ENCODE assay signal across 9 mouse cellular contexts in genomic region chr10:128283604-128284579, GRCm38 (mm10). TPM values are rescaled to one million over a fixed set of nuclear protein-coding genes. Genes with fewer than 3 reads are reported as not detected.
DNase-seq lines count a peak whose midpoint lies in the region; ATAC-seq lines count a peak whose summit lies in the region.
"Had no signal": no experiment of that assay in that cellular context is flagged by ENCODE, and none has a peak within 500 bp of the region (broad histone marks: within the 10 kb centered on the region; RNA-seq: fewer than 3 reads in every experiment).

No protein-coding gene starts in this region.

- ATAC-seq in embryonic facial prominence, embryonic 14.5 days (ENCODE audit: low read depth) = peak; percentile 37; the same call in 1 of the 2 replicates
- ATAC-seq in midbrain, embryonic 13.5 days = peak; percentile 70

- no peak overlapping the region for H3K4me3 ChIP-seq in embryonic facial prominence, embryonic 14.5 days (ENCODE audit: low read depth, low read length)
- H3K4me3 ChIP-seq in midbrain, embryonic 13.5 days (replicated peaks) = no peak overlapping the region
- H3K4me3 ChIP-seq: erythroblast, embryonic 14.5 days had no signal

- H3K9me3 ChIP-seq in embryonic facial prominence, embryonic 14.5 days (ENCODE audit: control insufficient read depth, low read length) = no peaks in the 10 kb centered on the region
- no peaks in the 10 kb centered on the region for H3K9me3 ChIP-seq in midbrain, embryonic 13.5 days

- peak; percentile 61 to 66 for DNase-seq in left cerebral cortex, adult 18-20 months (ENCODE audit: low spot score in 2 of 2)
- DNase-seq in left cerebral cortex, adult 11 months (ENCODE audit: low spot score) = no peak
- peak; percentile 98 for DNase-seq in brain, adult 2 months (ENCODE audit: low read depth, low spot score)
- peak; percentile 73 for DNase-seq in embryonic facial prominence, embryonic 14.5 days (ENCODE audit: low spot score)
- DNase-seq in heart, postnatal 36 days = peak; percentile 70 to 78
- DNase-seq in left cerebral cortex, postnatal 36 days (ENCODE audit: low spot score in 2 of 2) = peak; percentile 43 to 49
- peak; percentile 29 to 62 for DNase-seq in spleen, postnatal 14 days (ENCODE audit: low spot score in 2 of 2)

- H3K9ac ChIP-seq in embryonic facial prominence, embryonic 14.5 days (ENCODE audit: low read depth, low read length) = no peak overlapping the region
- H3K9ac ChIP-seq in midbrain, embryonic 13.5 days (replicated peaks) = no peak overlapping the region; the same call in 1 of the 2 replicates

- no peaks in the 10 kb centered on the region for H3K27me3 ChIP-seq in embryonic facial prominence, embryonic 14.5 days (replicated peaks; ENCODE audit: control insufficient read depth, insufficient read depth, low read length)
- no peaks in the 10 kb centered on the region for H3K27me3 ChIP-seq in midbrain, embryonic 13.5 days

- no peak overlapping the region for H3K27ac ChIP-seq in embryonic facial prominence, embryonic 14.5 days (replicated peaks; ENCODE audit: low read depth, low read length)
- no peak overlapping the region for H3K27ac ChIP-seq in midbrain, embryonic 13.5 days

- H3K36me3 ChIP-seq in embryonic facial prominence, embryonic 14.5 days (ENCODE audit: control insufficient read depth, insufficient read depth, low read length) = peaks cover 63% of the 10 kb centered on the region
- peaks cover 73% of the 10 kb centered on the region for H3K36me3 ChIP-seq in midbrain, embryonic 13.5 days

- intact Hi-C loops in heart, postnatal 36 days (cut with DNase I) = loop anchor here (1.0 kb wide), 1 partner anchor 72 kb away; no protein-coding TSS in a partner anchor
- intact Hi-C loops in left cerebral cortex, postnatal 36 days (cut with DNase I) = loop anchor here (2.0 kb wide), 1 partner anchor 71 kb away; no protein-coding TSS in a partner anchor

- 62% methylated on average over 31 of the region's 31 CpGs for WGBS in embryonic facial prominence, embryonic 14.5 days
- 63% methylated on average over 31 of the region's 31 CpGs for WGBS in midbrain, embryonic 13.5 days

- no peak overlapping the region for H3K4me2 ChIP-seq in embryonic facial prominence, embryonic 14.5 days (ENCODE audit: low read depth, low read length)
- no peak overlapping the region for H3K4me2 ChIP-seq in midbrain, embryonic 13.5 days (replicated peaks)

- no peaks in the 10 kb centered on the region for H3K4me1 ChIP-seq in embryonic facial prominence, embryonic 14.5 days (ENCODE audit: control insufficient read depth, insufficient read depth, low read length)
- H3K4me1 ChIP-seq in midbrain, embryonic 13.5 days (replicated peaks) = no peaks in the 10 kb centered on the region

RNA-seq across cellular contexts. Expression of gene Stat2, which starts 13.5 kb away (rescaled TPM):
- 10 to 100 TPM; 28.2 to 29.9 TPM for total RNA-seq in left cerebral cortex, adult 18-20 months (2021)
- polyA plus RNA-seq in embryonic facial prominence, embryonic 14.5 days (2014; fragmentation: Nextera tagmentation; extraction: Ambion mirVana) = 13.4 and 13.5 TPM in 2 replicates
- 10 to 100 TPM in 1 of 2 experiments, 1 to 10 TPM in 1; 8.4 to 15.4 TPM for total RNA-seq in heart, postnatal 36 days (2021)
- total RNA-seq in left cerebral cortex, postnatal 36 days (2021) = 10 to 100 TPM; 24.0 to 35.6 TPM
- polyA plus RNA-seq in midbrain, embryonic 13.5 days (2015; fragmentation: Nextera tagmentation; extraction: Ambion mirVana) = 19.3 and 20.0 TPM in 2 replicates

RNA-seq across cellular contexts. Expression of gene Il23a, which starts 14.7 kb away (rescaled TPM):
- not detected for total RNA-seq in left cerebral cortex, adult 18-20 months (2021)
- polyA plus RNA-seq in embryonic facial prominence, embryonic 14.5 days (2014; fragmentation: Nextera tagmentation; extraction: Ambion mirVana) = 0.20 and 0.29 TPM in 2 replicates
- not detected for total RNA-seq in heart, postnatal 36 days (2021)
- under 1 TPM; 0.27 to 0.29 TPM for total RNA-seq in left cerebral cortex, postnatal 36 days (2021)
- polyA plus RNA-seq in midbrain, embryonic 13.5 days (2015; fragmentation: Nextera tagmentation; extraction: Ambion mirVana) = 0.16 TPM in 1 of 2 replicates, not detected in the other
- polyA plus RNA-seq: erythroblast, embryonic 14.5 days had no signal

RNA-seq across cellular contexts. Expression of gene Apof, which starts 15.4 kb away (rescaled TPM):
- total RNA-seq in left cerebral cortex, adult 18-20 months (2021) = not detected
- polyA plus RNA-seq in embryonic facial prominence, embryonic 14.5 days (2014; fragmentation: Nextera tagmentation; extraction: Ambion mirVana) = not detected in 2 replicates
- total RNA-seq in heart, postnatal 36 days (2021) = not detected
- total RNA-seq in left cerebral cortex, postnatal 36 days (2021) = not detected
- polyA plus RNA-seq in midbrain, embryonic 13.5 days (2015; fragmentation: Nextera tagmentation; extraction: Ambion mirVana) = not detected in 2 replicates
- polyA plus RNA-seq: erythroblast, embryonic 14.5 days had no signal

RNA-seq across cellular contexts. Expression of gene Pan2, which starts 19.2 kb away (rescaled TPM):
- total RNA-seq in left cerebral cortex, adult 18-20 months (2021) = 10 to 100 TPM; 12.7 to 15.2 TPM
- polyA plus RNA-seq in embryonic facial prominence, embryonic 14.5 days (2014; fragmentation: Nextera tagmentation; extraction: Ambion mirVana) = 23.6 and 23.8 TPM in 2 replicates
- total RNA-seq in heart, postnatal 36 days (2021) = 1 to 10 TPM; 7.5 to 7.6 TPM
- 10 to 100 TPM; 11.3 to 17.2 TPM for total RNA-seq in left cerebral cortex, postnatal 36 days (2021)
- polyA plus RNA-seq in midbrain, embryonic 13.5 days (2015; fragmentation: Nextera tagmentation; extraction: Ambion mirVana) = 28.6 and 30.4 TPM in 2 replicates

RNA-seq across cellular contexts. Expression of gene Apon, which starts 30.0 kb away (rescaled TPM):
- not detected for total RNA-seq in left cerebral cortex, adult 18-20 months (2021)
- polyA plus RNA-seq in embryonic facial prominence, embryonic 14.5 days (2014; fragmentation: Nextera tagmentation; extraction: Ambion mirVana) = 0.24 and 0.30 TPM in 2 replicates
- total RNA-seq in heart, postnatal 36 days (2021) = under 1 TPM in 1 of 2 experiments, not detected in 1; 0.19 TPM
- not detected for total RNA-seq in left cerebral cortex, postnatal 36 days (2021)
- 0.15 and 0.23 TPM in 2 replicates for polyA plus RNA-seq in midbrain, embryonic 13.5 days (2015; fragmentation: Nextera tagmentation; extraction: Ambion mirVana)
